Mouse (Mus musculus) retina, postnatal 7 days (tissue): Measurements from ENCODE around the gene Olfr1180.
"Not testable (repeated sequence)": the region's sequence is repeated elsewhere in the genome, so short reads cannot be mapped to it uniquely, and the experiment has no call there.

ENCODE experiments used
- DNase-seq: peaks from one replicate; pipeline ENCODE4 v3.0.0-alpha.2; 2012; ENCODE audit warnings: low read depth, low spot score

The Olfr1180 gene

GRCm38 (mm10) chr2:88419051-88419450, at the start of gene Olfr1180:
Olfr1180 (minus strand) TSS chr2:88419151.
- DNase-seq: no peak

GRCm38 (mm10) chr2:88454567-88454966, 35.6 kb upstream of the Olfr1180 start, which contains the start of gene Olfr1183:
Olfr1183 (plus strand) TSS chr2:88454867.
- not testable (repeated sequence) for DNase-seq

GRCm38 (mm10) chr2:88449031-88449430, 30.1 kb upstream of the Olfr1180 start, which contains the start of gene Gm13757:
Gm13757 (minus strand) TSS chr2:88449131.
- DNase-seq: no peak

- DNase-seq: no peak
Observed at GRCm38 (mm10) chr2:88426071-88426470, 7.1 kb upstream of the Olfr1180 start, which contains the start of gene Olfr1181. Olfr1181 (minus strand) TSS chr2:88426171.

- no peak for DNase-seq
Observed at GRCm38 (mm10) chr2:88406353-88406752, 12.6 kb downstream of the Olfr1180 start, which contains the start of gene Olfr1179. Olfr1179 (minus strand) TSS chr2:88406453.

- DNase-seq: no peak
Observed at GRCm38 (mm10) chr2:88386762-88387161, 32.2 kb downstream of the Olfr1180 start, which contains the start of gene Olfr1178. Olfr1178 (plus strand) TSS chr2:88387062.
